Mouse (Mus musculus) lung, postnatal 4 days (tissue): ENCODE data around the gene Coa3.

Experiments
- DNase-seq, 2 experiments: peaks; one replicate each; pipeline ENCODE4 v3.0.0; 2021

Coa3 gene

GRCm38 (mm10) chr11:101280837-101281236, 1.9 kb upstream of the Coa3 start:
- DNase-seq = no peak

GRCm38 (mm10) chr11:101279193-101279569, 267 bp upstream of the Coa3 start:
- DNase-seq = no peak

GRCm38 (mm10) chr11:101277381-101278222, 1.3 kb downstream of the Coa3 start:
- peak; percentile 39 to 69 for DNase-seq

- DNase-seq = peak; percentile 22 to 56
Measured at GRCm38 (mm10) chr11:101276319-101277070, 2.4 kb downstream of the Coa3 start.

- DNase-seq = no peak
Measured at GRCm38 (mm10) chr11:101275309-101275708, 3.6 kb downstream of the Coa3 start.

- no peak for DNase-seq
Measured at GRCm38 (mm10) chr11:101272446-101272845, 6.5 kb downstream of the Coa3 start.

- peak in 1 of 2 experiments; percentile 36 for DNase-seq
Measured at GRCm38 (mm10) chr11:101269577-101270116, 9.3 kb downstream of the Coa3 start.

- DNase-seq = no peak
Measured at GRCm38 (mm10) chr11:101265906-101266305, 13.0 kb downstream of the Coa3 start.

- no peak for DNase-seq
Measured at GRCm38 (mm10) chr11:101264954-101265471, 13.9 kb downstream of the Coa3 start.

- no peak for DNase-seq
Measured at GRCm38 (mm10) chr11:101263989-101264280, 15.0 kb downstream of the Coa3 start.

GRCm38 (mm10) chr11:101263138-101263988, 15.6 kb downstream of the Coa3 start:
- DNase-seq = no peak

GRCm38 (mm10) chr11:101262272-101262967, 16.5 kb downstream of the Coa3 start:
- no peak for DNase-seq

- DNase-seq = peak in 1 of 2 experiments; percentile 33
Measured at GRCm38 (mm10) chr11:101260826-101261380, 18.0 kb downstream of the Coa3 start.

GRCm38 (mm10) chr11:101259948-101260825, 18.7 kb downstream of the Coa3 start, which contains the start of gene Wnk4:
Wnk4 (plus strand) TSS chr11:101260567.
- DNase-seq = peak; percentile 71 to 80

- DNase-seq = peak in 1 of 2 experiments; percentile 46
Measured at GRCm38 (mm10) chr11:101259261-101259712, 19.6 kb downstream of the Coa3 start.

GRCm38 (mm10) chr11:101255826-101256775, 22.8 kb downstream of the Coa3 start:
- DNase-seq = no peak

- DNase-seq = peak; percentile 90 to 92
Measured at GRCm38 (mm10) chr11:101253613-101254389, 25.1 kb downstream of the Coa3 start, which contains the start of gene Vps25. Vps25 (plus strand) TSS chr11:101253707.

- no peak for DNase-seq
Measured at GRCm38 (mm10) chr11:101252941-101253340, 26.0 kb downstream of the Coa3 start.
